Mouse (Mus musculus) hindbrain, embryonic 15.5 days (tissue): ENCODE measurements around the gene Cstb. TPM values are rescaled to one million over a fixed set of nuclear protein-coding genes. Genes with fewer than 3 reads are reported as not detected.

Experiments
- ATAC-seq: fragments of 200-750 bp; cut with Nextera tagmentation; 2 replicates; pipeline ENCODE4 v1.8.0; 2017; ENCODE audit warnings: low read depth, moderate number of reproducible peaks, moderate TSS enrichment; ENCODE audit not compliant: low FRiP score
- H3K27ac ChIP-seq: fragments of 300-500 bp; sonication (generic); replicated peaks from 2 replicates; pipeline ENCODE4 v1.5.1; 2015; ENCODE audit warnings: mild to moderate bottlenecking, inconsistent platforms
- H3K27me3 ChIP-seq: fragments of 300-500 bp; sonication (generic); 2 replicates; pipeline ENCODE4 v1.6.1; 2015; ENCODE audit warnings: control low read depth, inconsistent platforms
- H3K36me3 ChIP-seq: fragments of 300-500 bp; sonication (generic); 2 replicates; pipeline ENCODE4 v1.6.1; 2015; ENCODE audit warnings: control low read depth, inconsistent platforms
- H3K4me1 ChIP-seq: fragments of 300-500 bp; sonication (generic); replicated peaks from 2 replicates; pipeline ENCODE4 v1.6.1; 2015; ENCODE audit warnings: control low read depth, inconsistent platforms
- H3K4me2 ChIP-seq: fragments of 300-500 bp; sonication (generic); 2 replicates; pipeline ENCODE4 v1.6.1; 2015; ENCODE audit warnings: moderate library complexity, mild to moderate bottlenecking, inconsistent platforms
- H3K4me3 ChIP-seq: fragments of 300-500 bp; sonication (generic); 2 replicates; pipeline ENCODE4 v1.5.1; 2015; ENCODE audit warnings: mild to moderate bottlenecking, inconsistent platforms
- H3K9ac ChIP-seq: fragments of 300-500 bp; sonication (generic); 2 replicates; pipeline ENCODE4 v1.6.1; 2015; ENCODE audit warnings: inconsistent platforms
- H3K9me3 ChIP-seq: fragments of 300-500 bp; sonication (generic); 2 replicates; pipeline ENCODE4 v1.6.1; 2016; ENCODE audit warnings: control low read depth, inconsistent platforms
- WGBS: fragments of 180-500 bp; shearing (Covaris S2); methylation state at CpG from one replicate; pipeline ENCODE4 v1.1.7; 2015; 5-methylcytosine and 5-hydroxymethylcytosine counted together
- polyA plus RNA-seq: library from polyadenylated mRNA; unstranded; fragments of >200 nt; fragmentation: Nextera tagmentation; extraction: Ambion mirVana; gene quantifications from 2 replicates; pipeline ENCODE4 v1.2.1, GENCODE M21; 2015

The Cstb gene
- polyA plus RNA-seq, 1 experiment from 2014 or later = 90.9 TPM

GRCm38 (mm10) chr10:78447396-78447795 lies 21.9 kb downstream of the Cstb start:
- Histone ChIP-seq H3K4me3 (no peak overlapping the region), H3K27me3 (no peaks in the 10 kb centered on the region), H3K4me2 (no peak overlapping the region), H3K36me3 (peaks cover 71% of the 10 kb centered on the region), H3K27ac (no peak overlapping the region), H3K9me3 (no peaks in the 10 kb centered on the region), H3K9ac (no peak overlapping the region), H3K4me1 (peaks cover 3% of the 10 kb centered on the region)
- WGBS = 88% methylated on average over 3 of the region's 3 CpGs
- ATAC-seq = no peak

DNA sequence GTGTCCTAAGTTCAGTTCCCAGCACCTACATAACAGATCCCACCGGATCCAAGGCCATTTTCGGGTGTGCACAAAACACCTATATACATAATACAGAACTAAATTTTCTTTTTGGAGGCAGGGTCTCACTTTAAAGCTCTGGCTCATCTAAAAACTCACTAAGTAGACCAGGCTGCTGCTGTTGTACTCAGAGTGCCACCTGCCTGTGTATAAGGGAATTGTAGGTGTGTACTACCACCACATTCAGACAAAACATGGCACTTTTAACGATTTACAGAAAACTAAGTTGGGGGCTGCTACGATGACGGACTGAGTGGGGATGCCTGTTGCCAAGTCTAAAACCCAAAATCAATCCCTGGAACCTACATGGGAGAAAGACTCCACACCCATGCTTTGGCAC lies 25.3 kb downstream of the Cstb start:
- Histone ChIP-seq H3K4me1 (peaks cover 18% of the 10 kb centered on the region), H3K36me3 (peaks cover 46% of the 10 kb centered on the region), H3K4me2 (no peak overlapping the region), H3K27me3 (no peaks in the 10 kb centered on the region), H3K9me3 (no peaks in the 10 kb centered on the region), H3K27ac (no peak overlapping the region), H3K9ac (no peak overlapping the region), H3K4me3 (no peak overlapping the region)
- 91% methylated on average over 5 of the region's 5 CpGs for WGBS
- no peak for ATAC-seq

DNA sequence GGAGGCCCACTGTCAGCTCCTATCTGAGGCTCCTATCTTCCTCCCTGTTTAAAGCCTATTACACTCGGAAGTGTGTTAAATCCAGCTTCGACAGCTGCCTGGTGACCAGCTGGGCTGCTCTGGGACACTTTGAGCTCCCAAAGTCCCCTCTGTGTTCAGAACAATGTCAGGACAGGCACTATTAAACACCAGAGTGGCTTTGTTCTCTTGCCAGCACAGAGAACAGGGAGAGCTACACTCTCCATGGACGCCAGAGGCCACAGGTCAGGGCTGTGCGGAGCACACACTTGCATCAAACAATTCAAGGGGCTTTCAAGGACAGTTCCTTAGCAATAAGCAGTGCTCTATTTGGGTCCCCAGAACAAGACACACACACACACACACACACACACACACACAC lies 27.2 kb downstream of the Cstb start:
- peaks cover 30% of the 10 kb centered on the region for H3K36me3 ChIP-seq
- 15% methylated on average over 4 of the region's 4 CpGs for whole genome bisulfite sequencing
- peaks cover 34% of the 10 kb centered on the region for H3K4me1 ChIP-seq
- no peak overlapping the region for H3K9ac ChIP-seq
- peak; percentile 12; the same call in 1 of the 2 replicates for ATAC-seq
- H3K27me3 ChIP-seq = no peaks in the 10 kb centered on the region
- no peak overlapping the region for H3K27ac ChIP-seq
- no peak overlapping the region for H3K4me2 ChIP-seq
- H3K9me3 ChIP-seq = no peaks in the 10 kb centered on the region
- H3K4me3 ChIP-seq = no peak overlapping the region

- ATAC-seq = no peak
- Histone ChIP-seq H3K9me3 (no peaks in the 10 kb centered on the region), H3K4me1 (peaks cover 49% of the 10 kb centered on the region), H3K27me3 (no peaks in the 10 kb centered on the region), H3K36me3 (no peaks in the 10 kb centered on the region), H3K27ac (peak overlapping the region; percentile 25), H3K9ac (no peak overlapping the region), H3K4me3 (no peak overlapping the region), H3K4me2 (0 out of 2 replicates have a peak overlapping the region, but pooled peaks have one; percentile 8)
- WGBS = 44% methylated on average over 13 of the region's 13 CpGs
These were observed 31.2 kb downstream of the Cstb start for GRCm38 (mm10) chr10:78456696-78457095.

DNA sequence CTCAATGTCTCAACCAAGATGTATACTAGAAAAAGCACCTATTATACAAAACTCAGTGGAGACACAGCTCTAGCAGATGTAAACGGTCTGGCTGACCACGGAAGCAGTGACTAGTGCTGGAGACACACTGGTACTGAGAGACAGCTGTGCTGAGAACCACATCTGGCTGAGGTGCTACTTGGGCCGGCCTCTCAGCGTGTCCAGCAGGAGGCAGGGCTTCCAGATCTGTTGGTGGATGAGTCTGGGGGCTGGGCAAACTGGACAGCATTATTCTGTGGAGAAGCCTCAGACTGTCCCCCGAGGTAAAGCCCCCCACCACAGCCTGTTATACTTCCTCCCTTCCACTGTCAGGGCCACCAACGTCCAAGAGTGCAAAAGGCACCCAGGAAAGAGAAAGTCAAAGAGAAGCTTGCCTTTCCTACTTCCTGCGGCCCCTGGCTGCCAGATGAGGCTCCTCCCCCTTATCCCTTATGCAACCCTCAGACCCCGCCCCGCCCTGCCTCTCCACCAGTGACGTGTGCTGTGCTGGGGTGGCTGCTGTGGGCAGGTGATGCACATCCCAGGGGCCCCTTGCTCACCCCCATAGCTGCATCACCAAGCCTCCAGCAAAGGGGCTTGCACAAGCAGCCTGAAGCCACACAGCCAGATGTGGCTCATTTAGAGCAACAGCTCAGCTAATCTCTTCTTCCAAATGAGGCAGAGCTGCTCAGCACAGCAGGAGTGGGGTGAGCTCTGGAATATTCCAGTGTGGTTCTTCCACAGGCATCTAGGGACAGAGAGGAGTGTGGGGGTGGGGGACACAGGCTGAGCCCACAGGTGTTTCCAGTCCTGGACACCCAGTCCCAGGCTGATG lies 32.3 kb downstream of the Cstb start:
- Histone ChIP-seq H3K36me3 (no peaks in the 10 kb centered on the region), H3K9ac (no peak overlapping the region), H3K4me2 (0 out of 2 replicates have a peak overlapping the region, but pooled peaks have one; percentile 1), H3K27me3 (no peaks in the 10 kb centered on the region), H3K4me1 (peaks cover 48% of the 10 kb centered on the region), H3K4me3 (no peak overlapping the region), H3K27ac (peak overlapping the region; percentile 34), H3K9me3 (no peaks in the 10 kb centered on the region)
- WGBS = 29% methylated on average over 10 of the region's 10 CpGs
- peak; percentile 46 for ATAC-seq

DNA sequence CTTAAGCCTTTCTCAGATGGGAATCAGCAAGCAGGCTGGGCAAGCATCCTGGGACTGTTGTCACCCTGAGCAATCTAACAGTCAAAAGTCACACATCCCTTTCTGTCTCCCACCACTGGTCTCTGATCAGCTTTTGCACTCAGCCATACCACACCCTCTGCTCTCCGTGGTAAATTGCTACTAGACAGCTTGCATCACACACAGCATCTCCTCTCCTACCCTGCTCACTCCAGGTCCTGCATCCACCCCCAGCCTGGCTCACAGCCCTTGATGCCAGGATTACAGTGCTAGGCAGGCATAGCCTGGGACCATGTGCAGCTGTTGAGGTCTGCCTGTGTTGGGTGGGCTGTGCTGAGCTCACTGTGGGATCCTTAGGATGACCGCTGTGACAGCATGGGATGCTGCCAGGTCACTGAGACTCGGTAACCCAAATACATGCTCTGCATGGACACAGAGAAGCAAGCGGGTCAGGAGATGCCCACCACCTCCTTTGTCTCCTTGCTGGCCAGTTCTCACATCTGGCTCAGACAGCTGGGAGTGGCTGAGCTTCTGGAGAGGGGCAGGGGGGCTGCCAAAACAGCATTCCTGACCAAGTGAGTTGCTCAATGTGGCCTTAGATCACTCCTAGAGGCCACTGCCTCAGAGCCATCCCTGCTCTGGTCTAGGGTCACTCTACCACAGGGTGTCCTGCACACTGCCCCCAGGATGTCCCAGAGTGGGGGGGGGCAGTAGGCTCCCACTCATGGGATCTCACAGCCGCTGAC lies 33.1 kb downstream of the Cstb start:
- Histone ChIP-seq H3K4me2 (no peak overlapping the region), H3K4me3 (no peak overlapping the region), H3K36me3 (no peaks in the 10 kb centered on the region), H3K4me1 (peaks cover 50% of the 10 kb centered on the region), H3K9me3 (no peaks in the 10 kb centered on the region), H3K27me3 (no peaks in the 10 kb centered on the region), H3K9ac (no peak overlapping the region), H3K27ac (peak overlapping the region; percentile 34)
- ATAC-seq = peak; percentile 17
- WGBS = 65% methylated on average over 5 of the region's 5 CpGs

GRCm38 (mm10) chr10:78460463-78460862 lies 35.0 kb downstream of the Cstb start:
- no peak overlapping the region for H3K4me3 ChIP-seq
- no peak overlapping the region for H3K27ac ChIP-seq
- no peaks in the 10 kb centered on the region for H3K9me3 ChIP-seq
- no peaks in the 10 kb centered on the region for H3K27me3 ChIP-seq
- peaks cover 53% of the 10 kb centered on the region for H3K4me1 ChIP-seq
- no peaks in the 10 kb centered on the region for H3K36me3 ChIP-seq
- WGBS = 49% methylated on average over 5 of the region's 5 CpGs
- ATAC-seq = no peak
- H3K9ac ChIP-seq = no peak overlapping the region
- no peak overlapping the region for H3K4me2 ChIP-seq

GRCm38 (mm10) chr10:78461767-78462166 lies 36.3 kb downstream of the Cstb start:
- Histone ChIP-seq H3K27ac (no peak overlapping the region), H3K4me2 (no peak overlapping the region)
- no peak for ATAC-seq

DNA sequence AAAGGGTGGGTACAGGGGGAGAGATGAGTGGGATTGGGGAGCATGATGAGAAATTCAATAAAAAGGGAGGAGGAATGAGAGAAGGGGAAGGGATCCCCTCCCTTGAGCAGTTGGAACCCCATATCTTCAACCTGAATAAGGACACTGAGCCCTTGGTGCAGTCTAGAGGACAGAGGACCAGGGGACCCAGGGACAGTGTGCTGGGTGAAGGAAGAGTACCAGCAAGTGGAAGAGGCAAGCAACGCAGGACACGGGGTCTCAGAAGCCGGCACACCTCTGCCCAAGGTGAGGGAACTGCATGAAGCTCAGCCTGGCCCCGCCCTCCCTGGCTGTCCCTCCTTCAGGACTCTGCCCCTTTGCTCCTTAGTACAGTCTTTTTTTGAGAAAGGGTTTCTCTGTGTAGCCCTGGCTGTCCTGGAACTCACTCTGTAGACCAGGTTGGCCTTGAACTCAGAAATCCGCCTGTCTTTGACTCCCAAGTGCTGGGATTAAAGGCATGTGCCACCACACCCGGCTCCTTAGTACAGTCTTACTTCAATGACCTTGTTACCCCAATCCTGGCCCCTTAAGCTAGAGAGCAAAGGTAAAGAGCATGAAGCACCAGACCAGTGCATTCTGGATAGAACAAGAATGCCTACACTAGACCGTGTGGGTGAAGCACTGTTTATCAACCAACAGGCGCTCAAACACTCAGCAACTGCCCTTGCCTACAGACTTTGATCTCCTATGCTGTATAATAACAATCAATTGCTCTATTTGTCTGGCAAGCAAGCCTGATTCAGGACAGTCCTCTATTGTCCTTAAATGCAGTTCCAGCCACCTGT lies 37.7 kb downstream of the Cstb start:
- no peaks in the 10 kb centered on the region for H3K27me3 ChIP-seq
- no peak overlapping the region for H3K27ac ChIP-seq
- WGBS = 83% methylated on average over 8 of the region's 8 CpGs
- H3K36me3 ChIP-seq = no peaks in the 10 kb centered on the region
- H3K4me1 ChIP-seq = peaks cover 31% of the 10 kb centered on the region
- H3K9me3 ChIP-seq = no peaks in the 10 kb centered on the region
- ATAC-seq = no peak
- no peak overlapping the region for H3K9ac ChIP-seq
- H3K4me2 ChIP-seq = peak overlapping the region; percentile 94
- H3K4me3 ChIP-seq = peak overlapping the region; percentile 69

More at GRCm38 (mm10) chr10:78461767-78462166, 36.3 kb downstream of the Cstb start:
- 69% methylated on average over 4 of the region's 4 CpGs for WGBS
- Histone ChIP-seq H3K4me3 (no peak overlapping the region), H3K27me3 (no peaks in the 10 kb centered on the region), H3K9ac (no peak overlapping the region), H3K36me3 (no peaks in the 10 kb centered on the region), H3K4me1 (peaks cover 45% of the 10 kb centered on the region), H3K9me3 (no peaks in the 10 kb centered on the region)

GRCm38 (mm10) chr10:78463769-78464167 lies 38.3 kb downstream of the Cstb start:
- Histone ChIP-seq H3K27ac (no peak overlapping the region), H3K4me1 (peaks cover 25% of the 10 kb centered on the region), H3K4me3 (peak overlapping the region; percentile 69), H3K27me3 (no peaks in the 10 kb centered on the region), H3K9me3 (no peaks in the 10 kb centered on the region), H3K4me2 (peak overlapping the region; percentile 94), H3K36me3 (no peaks in the 10 kb centered on the region), H3K9ac (peak overlapping the region; percentile 78)
- WGBS = 89% methylated on average over 3 of the region's 3 CpGs
- ATAC-seq = no peak

- H3K27ac ChIP-seq = peak overlapping the region; percentile 69
- peak; percentile 53; the same call in 1 of the 2 replicates for ATAC-seq
- H3K27me3 ChIP-seq = no peaks in the 10 kb centered on the region
- H3K9ac ChIP-seq = peak overlapping the region; percentile 78
- H3K4me1 ChIP-seq = peaks cover 21% of the 10 kb centered on the region
- no peaks in the 10 kb centered on the region for H3K9me3 ChIP-seq
- peak overlapping the region; percentile 69 for H3K4me3 ChIP-seq
- under 1% methylated on average over 32 of the region's 32 CpGs for WGBS
- H3K4me2 ChIP-seq = peak overlapping the region; percentile 94
- no peaks in the 10 kb centered on the region for H3K36me3 ChIP-seq
These were observed 38.8 kb downstream of the Cstb start for GRCm38 (mm10) chr10:78464201-78464791.
